Mouse (Mus musculus) hindbrain, postnatal 0 days (tissue): ENCODE data around the gene Arl2. TPM values are rescaled to one million over a fixed set of nuclear protein-coding genes. Genes with fewer than 3 reads are reported as not detected.

Experiments used
- ATAC-seq: fragments of 200-750 bp; cut with Nextera tagmentation; 2 replicates; pipeline ENCODE4 v1.8.0; 2017; ENCODE audit warnings: mild to moderate bottlenecking, moderate TSS enrichment, moderate library complexity
- DNase-seq: peaks from one replicate; pipeline ENCODE4 v3.0.0-alpha.2; 2015; ENCODE audit warnings: low spot score
- H3K27ac ChIP-seq: fragments of 300-500 bp; sonication (generic); 2 replicates; pipeline ENCODE4 v1.5.1; 2014; ENCODE audit warnings: mild to moderate bottlenecking
- H3K27me3 ChIP-seq: fragments of 300-500 bp; sonication (generic); 2 replicates; pipeline ENCODE4 v1.6.1; 2014; ENCODE audit warnings: low read length, mixed read lengths; ENCODE audit not compliant: insufficient read depth
- H3K36me3 ChIP-seq: fragments of 300-500 bp; sonication (generic); 2 replicates; pipeline ENCODE4 v1.6.1; 2014; ENCODE audit warnings: low read length, mixed read lengths; ENCODE audit not compliant: insufficient read depth
- H3K4me1 ChIP-seq: fragments of 300-500 bp; sonication (generic); 2 replicates; pipeline ENCODE4 v1.6.1; 2014; ENCODE audit warnings: antibody characterized with exemption, low read length, mixed read lengths; ENCODE audit not compliant: insufficient read depth
- H3K4me2 ChIP-seq: fragments of 300-500 bp; sonication (generic); 2 replicates; pipeline ENCODE4 v1.6.1; 2014; ENCODE audit warnings: low read depth, mild to moderate bottlenecking, low read length, moderate library complexity, mixed read lengths
- H3K4me3 ChIP-seq: fragments of 300-500 bp; sonication (generic); 2 replicates; pipeline ENCODE4 v1.5.1; 2014; ENCODE audit warnings: low read length
- H3K9ac ChIP-seq: fragments of 300-500 bp; sonication (generic); replicated peaks from 2 replicates; pipeline ENCODE4 v1.6.1; 2014; ENCODE audit warnings: mild to moderate bottlenecking, low read length, moderate library complexity, mixed read lengths
- H3K9me3 ChIP-seq: fragments of 300-500 bp; sonication (generic); 2 replicates; pipeline ENCODE4 v1.6.1; 2016; ENCODE audit warnings: low read length, mixed read lengths
- CTCF ChIP-seq: IDR thresholded peaks from 2 replicates; pipeline ENCODE4 v1.5.1; 2016; ENCODE audit warnings: antibody characterized with exemption, control low read depth, low read depth
- WGBS: fragments of 180-500 bp; shearing (Covaris S2); extraction: QIAGEN DNeasy Blood & Tissue Kit; methylation state at CpG from one replicate; pipeline ENCODE4 v1.1.7; 2014; 5-methylcytosine and 5-hydroxymethylcytosine counted together
- polyA plus RNA-seq: library from polyadenylated mRNA; unstranded; fragments of >200 nt; fragmentation: Nextera tagmentation; extraction: Ambion mirVana; gene quantifications from 2 replicates; pipeline ENCODE4 v1.2.1, GENCODE M21; 2015
- total RNA-seq: library from RNA; depleted of rRNA; stranded (reverse); fragments of >200 nt; gene quantifications from 2 replicates; pipeline ENCODE4 v1.2.3, GENCODE M21; 2014; rRNA removed

Arl2 gene
- total and polyA plus RNA-seq, 2 experiments from 2014 or later = 112 to 155 TPM

DNA sequence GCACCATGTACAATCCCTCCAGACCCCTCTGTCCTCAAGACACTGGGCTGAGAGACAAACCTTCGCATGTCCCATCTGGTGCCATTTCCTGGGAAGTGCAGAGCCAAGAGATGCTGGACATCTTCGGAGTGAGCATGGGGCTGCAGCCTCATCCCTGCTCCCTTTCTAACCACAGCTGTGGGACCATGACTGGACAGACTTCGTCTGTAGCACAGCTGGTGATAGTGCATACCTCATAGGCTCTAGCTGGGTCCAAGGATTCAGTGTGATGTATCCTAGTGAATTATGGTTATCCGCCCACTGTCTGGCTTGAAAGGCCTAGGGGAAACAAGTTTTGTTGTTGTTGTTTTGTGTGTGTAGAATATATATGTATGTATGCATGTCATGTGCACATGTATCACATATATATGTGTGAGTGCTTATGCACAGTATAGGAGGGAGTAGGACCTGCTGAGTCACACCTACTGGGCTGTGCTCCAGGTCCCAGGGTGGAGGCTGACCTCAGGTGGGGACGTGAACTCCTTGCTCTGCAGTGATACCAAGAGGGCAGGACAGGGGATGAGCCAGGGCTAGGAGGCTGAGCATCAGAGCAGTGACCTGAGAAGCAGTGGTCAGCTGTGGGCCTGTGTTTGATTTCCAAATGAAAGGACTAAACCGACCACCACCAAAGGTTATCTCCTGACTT, 39.0 kb downstream of the Arl2 start:
- Histone ChIP-seq H3K27me3 (no peaks in the 10 kb centered on the region), H3K9ac (no peak overlapping the region), H3K36me3 (no peaks in the 10 kb centered on the region), H3K4me3 (no peak overlapping the region), H3K9me3 (no peaks in the 10 kb centered on the region), H3K4me2 (no peak overlapping the region), H3K4me1 (no peaks in the 10 kb centered on the region), H3K27ac (no peak overlapping the region)
- no peak for TF ChIP-seq CTCF
- ATAC-seq = no peak
- DNase-seq = no peak
- 75% methylated on average over 6 of the region's 6 CpGs for WGBS

DNA sequence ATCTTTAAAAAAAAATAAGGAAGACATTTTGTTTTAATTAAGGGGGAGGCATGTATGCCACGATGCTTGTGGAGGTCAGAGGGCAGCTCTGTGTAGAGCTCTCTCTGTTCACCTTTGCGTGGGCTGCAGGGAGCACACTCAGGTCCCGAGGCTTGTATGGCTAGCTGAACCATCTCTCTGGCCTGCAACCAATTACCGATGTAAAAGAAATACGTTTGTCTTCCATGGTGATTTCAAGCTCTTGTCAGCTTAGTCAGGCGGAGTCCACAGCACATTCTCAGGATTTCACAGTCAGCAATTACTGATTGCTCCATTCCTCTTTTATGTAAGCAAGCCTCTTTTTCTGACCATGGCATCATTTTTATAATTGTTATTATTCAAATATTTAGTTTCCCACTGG, 40.2 kb downstream of the Arl2 start:
- no peak overlapping the region for H3K27ac ChIP-seq
- WGBS = 66% methylated on average over 6 of the region's 6 CpGs
- H3K9me3 ChIP-seq = no peaks in the 10 kb centered on the region
- TF ChIP-seq CTCF = no peak
- no peak overlapping the region for H3K4me2 ChIP-seq
- no peak overlapping the region for H3K9ac ChIP-seq
- ATAC-seq (no peak), DNase-seq (no peak)
- H3K4me1 ChIP-seq = no peaks in the 10 kb centered on the region
- H3K27me3 ChIP-seq = no peaks in the 10 kb centered on the region
- no peaks in the 10 kb centered on the region for H3K36me3 ChIP-seq
- no peak overlapping the region for H3K4me3 ChIP-seq

DNA sequence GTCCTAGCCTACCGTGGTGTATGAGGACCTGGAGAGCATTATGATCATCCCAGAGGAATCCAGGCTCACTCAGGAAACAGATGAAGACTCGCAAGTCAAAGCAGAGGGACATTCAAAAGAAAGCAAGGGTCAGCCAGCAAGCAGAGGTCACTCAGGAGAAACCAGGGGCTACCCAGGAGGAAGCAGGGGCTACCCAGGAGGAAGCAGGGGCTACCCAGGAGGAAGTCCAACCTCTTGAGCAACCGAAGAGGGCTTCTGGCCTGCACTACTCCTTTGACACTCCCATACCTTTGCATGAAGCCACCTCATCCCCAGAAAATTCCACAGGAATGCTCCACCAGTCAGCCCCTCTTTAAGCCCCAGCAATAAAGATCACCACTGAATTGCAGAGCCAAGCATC, 43.5 kb downstream of the Arl2 start:
- no peak overlapping the region for H3K4me3 ChIP-seq
- no peaks in the 10 kb centered on the region for H3K36me3 ChIP-seq
- H3K27me3 ChIP-seq = no peaks in the 10 kb centered on the region
- no peak overlapping the region for H3K9ac ChIP-seq
- H3K27ac ChIP-seq = no peak overlapping the region
- H3K4me2 ChIP-seq = no peak overlapping the region
- no peaks in the 10 kb centered on the region for H3K9me3 ChIP-seq
- 93% methylated on average over 3 of the region's 3 CpGs for WGBS
- no peak for TF ChIP-seq CTCF
- no peak for DNase-seq
- no peak for ATAC-seq
- H3K4me1 ChIP-seq = no peaks in the 10 kb centered on the region

DNA sequence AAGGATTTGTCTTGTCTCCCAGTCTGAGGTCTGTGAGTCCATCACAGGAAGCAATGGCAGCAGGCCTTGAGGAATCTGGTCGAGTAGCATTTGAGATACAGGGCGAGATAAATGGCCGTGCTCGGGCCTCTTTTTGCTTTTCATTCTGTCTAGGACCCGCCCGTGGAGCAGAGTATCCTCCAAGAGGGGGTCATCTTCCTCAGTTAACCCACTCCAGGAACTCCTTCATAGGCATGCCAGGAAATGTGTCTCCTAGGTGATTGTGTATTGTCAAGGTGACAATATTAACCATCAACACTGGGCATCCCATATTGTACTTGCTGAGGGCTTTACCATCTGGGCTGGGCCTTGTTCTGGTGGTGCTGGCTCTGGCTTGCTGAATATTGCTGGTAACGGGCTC, 47.2 kb downstream of the Arl2 start, which contains the start of gene AC131692.1:
AC131692.1 (plus strand) TSS at position 301 of the 400 bp plus-strand sequence.
- no peak for ATAC-seq
- Histone ChIP-seq H3K27me3 (no peaks in the 10 kb centered on the region), H3K4me2 (no peak within 1 kb of the TSS), H3K4me1 (no peaks in the 10 kb centered on the region), H3K27ac (no peak within 1 kb of the TSS), H3K4me3 (no peak within 1 kb of the TSS), H3K9me3 (no peaks in the 10 kb centered on the region), H3K36me3 (no peaks in the 10 kb centered on the region), H3K9ac (no peak within 1 kb of the TSS)
- TF ChIP-seq CTCF = no peak
- WGBS = 90% methylated on average over 7 of the region's 7 CpGs
- DNase-seq = no peak

DNA sequence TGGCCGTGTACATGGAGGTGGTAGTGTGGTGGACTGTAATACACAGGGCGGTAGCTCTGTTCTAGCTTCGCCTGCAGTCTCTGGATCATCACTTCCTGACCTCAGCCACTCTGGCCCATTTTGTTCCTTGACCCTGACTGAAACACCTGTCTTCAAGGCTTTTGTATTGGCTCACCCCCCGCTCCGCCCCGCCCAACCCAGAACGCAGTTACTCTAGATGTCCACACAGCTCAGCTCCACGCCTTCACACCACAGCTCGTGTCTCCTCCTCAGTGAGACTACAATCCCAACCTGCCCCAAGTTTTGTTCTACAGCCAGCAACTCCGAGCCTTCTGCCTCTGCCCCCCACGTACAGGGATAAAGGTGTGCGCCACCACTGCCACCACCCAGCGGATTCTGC, 52.5 kb downstream of the Arl2 start:
- H3K4me3 ChIP-seq = no peak overlapping the region
- H3K36me3 ChIP-seq = no peaks in the 10 kb centered on the region
- H3K4me2 ChIP-seq = no peak overlapping the region
- DNase-seq (no peak), ATAC-seq (no peak)
- TF ChIP-seq CTCF = no peak
- H3K27me3 ChIP-seq = no peaks in the 10 kb centered on the region
- 94% methylated on average over 13 of the region's 13 CpGs for WGBS
- H3K4me1 ChIP-seq = peaks cover 3% of the 10 kb centered on the region
- H3K27ac ChIP-seq = no peak overlapping the region
- H3K9me3 ChIP-seq = no peaks in the 10 kb centered on the region
- no peak overlapping the region for H3K9ac ChIP-seq

DNA sequence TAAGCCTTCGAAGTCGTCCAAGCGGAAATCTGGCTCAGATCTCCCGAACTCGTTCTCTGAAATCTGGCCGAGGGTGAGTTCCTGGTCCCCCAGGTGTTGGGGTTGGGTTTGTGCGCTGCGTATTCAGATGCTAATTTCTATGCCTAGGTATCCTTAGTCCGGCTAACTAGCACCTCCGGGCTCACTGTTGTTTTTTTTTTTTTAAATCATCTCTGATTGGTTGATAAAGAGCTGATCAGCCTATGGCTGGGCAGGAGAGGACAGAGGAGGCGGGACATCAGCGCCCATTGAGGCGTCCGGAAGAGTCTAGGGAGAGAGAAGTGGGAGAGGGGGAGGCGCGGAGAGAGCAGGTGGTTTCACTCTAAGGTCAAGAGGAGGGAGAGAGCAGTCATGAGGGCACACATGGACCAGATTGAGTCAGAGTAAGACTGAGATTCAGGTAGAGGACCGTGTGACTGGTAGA, 55.9 kb downstream of the Arl2 start:
- Histone ChIP-seq H3K9ac (no peak overlapping the region; the same call in 1 of the 2 replicates), H3K27ac (no peak overlapping the region), H3K9me3 (no peaks in the 10 kb centered on the region), H3K36me3 (peaks cover 22% of the 10 kb centered on the region), H3K4me2 (peak overlapping the region; percentile 94), H3K4me1 (peaks cover 8% of the 10 kb centered on the region), H3K4me3 (peak overlapping the region; percentile 54), H3K27me3 (no peaks in the 10 kb centered on the region)
- WGBS = under 1% methylated on average over 17 of the region's 17 CpGs
- DNase-seq = peak; percentile 54
- TF ChIP-seq CTCF = no peak
- ATAC-seq = peak; percentile 61; the same call in 1 of the 2 replicates

DNA sequence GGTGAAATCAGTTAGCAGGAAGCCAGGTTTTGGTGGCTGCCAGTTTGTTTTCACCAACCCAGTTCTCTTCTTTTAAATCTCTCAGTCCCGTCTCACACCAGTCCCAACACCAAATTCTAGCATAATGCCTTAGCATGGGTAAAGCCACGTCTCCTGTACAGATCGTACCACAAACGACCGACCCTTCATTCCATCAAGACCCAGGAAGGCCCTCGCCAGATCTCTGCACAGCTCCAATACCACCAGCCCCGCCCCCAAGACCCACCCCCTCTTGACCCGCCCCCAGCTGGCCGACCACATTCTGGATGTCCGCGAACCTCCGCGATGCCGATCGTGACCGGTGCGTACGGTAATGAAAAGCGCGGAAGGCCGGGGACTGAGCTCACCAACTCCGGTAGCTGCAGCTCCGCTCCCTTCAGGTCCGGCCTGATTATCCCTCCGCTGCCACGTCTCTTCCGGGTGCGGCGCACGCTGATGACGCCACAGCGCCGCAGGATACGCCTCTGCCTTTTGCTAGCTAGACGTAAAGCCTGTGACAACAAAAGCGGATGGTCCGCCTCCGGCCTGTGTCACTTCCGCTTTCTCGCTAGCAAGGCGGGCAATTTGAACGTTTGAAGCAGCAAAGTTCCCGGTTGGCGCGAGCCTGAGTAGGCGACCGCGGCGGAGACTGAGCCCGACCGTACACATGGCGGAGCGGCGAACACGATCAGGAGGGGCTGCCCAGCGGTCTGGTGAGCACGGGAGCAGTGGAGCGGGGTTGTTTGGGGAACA, 56.7 kb downstream of the Arl2 start, which contains the start of the genes Zfpl1 and Cdca5:
Zfpl1 (minus strand) TSS at position 479 of the 771 bp plus-strand sequence.
Cdca5 (plus strand) TSS at position 506 of the 771 bp plus-strand sequence.
- Histone ChIP-seq H3K9ac (peak within 1 kb of the TSS; percentile 63), H3K9me3 (no peaks in the 10 kb centered on the region), H3K4me1 (peaks cover 8% of the 10 kb centered on the region), H3K27me3 (no peaks in the 10 kb centered on the region), H3K36me3 (peaks cover 28% of the 10 kb centered on the region), H3K27ac (peak within 1 kb of the TSS; percentile 71), H3K4me2 (peak within 1 kb of the TSS; percentile 94), H3K4me3 (peak within 1 kb of the TSS; percentile 54)
- TF ChIP-seq CTCF = no peak
- peak; percentile 93 for ATAC-seq
- peak; percentile 100 for DNase-seq
- under 1% methylated on average over 58 of the region's 58 CpGs for WGBS

Other genes starting within 250 kb of the Arl2 start
Only the 30 nearest of the 31 such genes appear.
- gene Dpf2, start 228.5 kb downstream of the Arl2 start, total RNA-seq = 61.7 and 77.4 TPM in 2 replicates
- 69.5 and 70.2 TPM in 2 replicates for gene Dpf2, start 228.5 kb downstream of the Arl2 start, polyA plus RNA-seq
- 22.0 and 28.0 TPM in 2 replicates for gene Cdc42ep2, start 216.7 kb downstream of the Arl2 start, total RNA-seq
- gene Cdc42ep2, start 216.7 kb downstream of the Arl2 start, polyA plus RNA-seq = 17.4 and 18.0 TPM in 2 replicates
- gene Pola2, start 177.3 kb downstream of the Arl2 start, total RNA-seq = 23.4 and 28.9 TPM in 2 replicates
- 19.5 and 21.5 TPM in 2 replicates for gene Pola2, start 177.3 kb downstream of the Arl2 start, polyA plus RNA-seq
- gene Slc22a20, start 155.4 kb downstream of the Arl2 start, total RNA-seq = not detected in 2 replicates
- gene Slc22a20, start 155.4 kb downstream of the Arl2 start, polyA plus RNA-seq = not detected in 2 replicates
- 13.6 and 15.7 TPM in 2 replicates for gene Capn1, start 125.7 kb downstream of the Arl2 start, total RNA-seq
- gene Capn1, start 125.7 kb downstream of the Arl2 start, polyA plus RNA-seq = 4.6 and 4.8 TPM in 2 replicates
- 27.6 and 34.1 TPM in 2 replicates for gene Syvn1, start 95.0 kb downstream of the Arl2 start, total RNA-seq
- 26.8 and 29.8 TPM in 2 replicates for gene Syvn1, start 95.0 kb downstream of the Arl2 start, polyA plus RNA-seq
- 34.4 and 36.2 TPM in 2 replicates for gene Mrpl49, start 83.8 kb downstream of the Arl2 start, total RNA-seq
- 52.4 and 54.9 TPM in 2 replicates for gene Mrpl49, start 83.8 kb downstream of the Arl2 start, polyA plus RNA-seq
- gene Fau, start 83.7 kb downstream of the Arl2 start, total RNA-seq = 558 and 787 TPM in 2 replicates
- 668 TPM in 2 replicates for gene Fau, start 83.7 kb downstream of the Arl2 start, polyA plus RNA-seq
- 76.0 and 97.3 TPM in 2 replicates for gene Znhit2, start 80.4 kb downstream of the Arl2 start, total RNA-seq
- 43.2 and 46.3 TPM in 2 replicates for gene Znhit2, start 80.4 kb downstream of the Arl2 start, polyA plus RNA-seq
- gene Tm7sf2, start 73.2 kb downstream of the Arl2 start, total RNA-seq = 122 and 123 TPM in 2 replicates
- gene Tm7sf2, start 73.2 kb downstream of the Arl2 start, polyA plus RNA-seq = 57.7 and 64.2 TPM in 2 replicates
- gene Vps51, start 64.3 kb downstream of the Arl2 start, total RNA-seq = 100.0 and 102 TPM in 2 replicates
- gene Vps51, start 64.3 kb downstream of the Arl2 start, polyA plus RNA-seq = 91.2 and 92.2 TPM in 2 replicates
- not detected in 2 replicates for gene Tmem262, start 61.5 kb downstream of the Arl2 start, total RNA-seq
- not detected in 2 replicates for gene Tmem262, start 61.5 kb downstream of the Arl2 start, polyA plus RNA-seq
- gene Gm28374, start 59.3 kb downstream of the Arl2 start, total RNA-seq = 0.37 and 0.86 TPM in 2 replicates
- gene Gm28374, start 59.3 kb downstream of the Arl2 start, polyA plus RNA-seq = 0.24 and 1.1 TPM in 2 replicates
- 76.9 and 88.2 TPM in 2 replicates for gene Zfpl1, start 56.6 kb downstream of the Arl2 start, total RNA-seq
- gene Zfpl1, start 56.6 kb downstream of the Arl2 start, polyA plus RNA-seq = 83.9 and 88.2 TPM in 2 replicates
- 6.3 and 7.4 TPM in 2 replicates for gene Cdca5, start 56.6 kb downstream of the Arl2 start, total RNA-seq
- 6.1 and 7.4 TPM in 2 replicates for gene Cdca5, start 56.6 kb downstream of the Arl2 start, polyA plus RNA-seq
- not detected in 2 replicates for gene AC131692.1, start 47.1 kb downstream of the Arl2 start, total RNA-seq
- gene AC131692.1, start 47.1 kb downstream of the Arl2 start, polyA plus RNA-seq = not detected in 2 replicates
- 0.40 and 0.89 TPM in 2 replicates for gene Naaladl1, start 35.8 kb downstream of the Arl2 start, total RNA-seq
- gene Naaladl1, start 35.8 kb downstream of the Arl2 start, polyA plus RNA-seq = 0.36 and 0.43 TPM in 2 replicates
- 91.0 and 91.5 TPM in 2 replicates for gene Sac3d1, start 22.9 kb downstream of the Arl2 start, total RNA-seq
- gene Sac3d1, start 22.9 kb downstream of the Arl2 start, polyA plus RNA-seq = 50.5 and 51.9 TPM in 2 replicates
- 71.4 and 84.4 TPM in 2 replicates for gene Snx15, start 13.2 kb downstream of the Arl2 start, total RNA-seq
- 60.9 and 62.7 TPM in 2 replicates for gene Snx15, start 13.2 kb downstream of the Arl2 start, polyA plus RNA-seq
- gene Batf2, start 565 bp downstream of the Arl2 start, total RNA-seq = not detected in 2 replicates
- 0.21 and 0.23 TPM in 2 replicates for gene Batf2, start 565 bp downstream of the Arl2 start, polyA plus RNA-seq
- not detected in 2 replicates for gene Majin, start 42.8 kb upstream of the Arl2 start, total RNA-seq
- gene Majin, start 42.8 kb upstream of the Arl2 start, polyA plus RNA-seq = 0.24 TPM in 1 of 2 replicates, not detected in the other
- gene Gpha2, start 84.8 kb upstream of the Arl2 start, total RNA-seq = not detected in 2 replicates
- 0.39 and 0.60 TPM in 2 replicates for gene Gpha2, start 84.8 kb upstream of the Arl2 start, polyA plus RNA-seq
- gene Ppp2r5b, start 94.3 kb upstream of the Arl2 start, total RNA-seq = 272 and 321 TPM in 2 replicates
- gene Ppp2r5b, start 94.3 kb upstream of the Arl2 start, polyA plus RNA-seq = 149 and 160 TPM in 2 replicates
- gene Atg2a, start 100.1 kb upstream of the Arl2 start, total RNA-seq = 38.7 and 43.4 TPM in 2 replicates
- 7.6 and 8.9 TPM in 2 replicates for gene Atg2a, start 100.1 kb upstream of the Arl2 start, polyA plus RNA-seq
- gene Ehd1, start 135.2 kb upstream of the Arl2 start, total RNA-seq = 127 and 135 TPM in 2 replicates
- 76.5 and 77.5 TPM in 2 replicates for gene Ehd1, start 135.2 kb upstream of the Arl2 start, polyA plus RNA-seq
- gene Cdc42bpg, start 164.9 kb upstream of the Arl2 start, total RNA-seq = 3.1 and 6.0 TPM in 2 replicates
- 0.29 and 0.33 TPM in 2 replicates for gene Cdc42bpg, start 164.9 kb upstream of the Arl2 start, polyA plus RNA-seq
- gene Men1, start 193.4 kb upstream of the Arl2 start, total RNA-seq = 69.6 and 93.4 TPM in 2 replicates
- gene Men1, start 193.4 kb upstream of the Arl2 start, polyA plus RNA-seq = 57.8 and 59.5 TPM in 2 replicates
- 102 TPM in 2 replicates for gene Map4k2, start 199.6 kb upstream of the Arl2 start, total RNA-seq
- 18.6 and 21.4 TPM in 2 replicates for gene Map4k2, start 199.6 kb upstream of the Arl2 start, polyA plus RNA-seq
- gene Sf1, start 222.1 kb upstream of the Arl2 start, total RNA-seq = 89.0 and 89.4 TPM in 2 replicates
- gene Sf1, start 222.1 kb upstream of the Arl2 start, polyA plus RNA-seq = 80.2 and 84.9 TPM in 2 replicates
- 11.9 and 18.3 TPM in 2 replicates for gene Pygm, start 242.9 kb upstream of the Arl2 start, total RNA-seq
- gene Pygm, start 242.9 kb upstream of the Arl2 start, polyA plus RNA-seq = 10.4 and 12.6 TPM in 2 replicates